Mouse (Mus musculus): ENCODE results near the gene Pde1a.

- TF ChIP-seq CTCF (IDR thresholded peaks at IDR 0.05; ENCODE audit: insufficient read depth, low read length) (no peak), POLR2A (IDR thresholded peaks at IDR 0.05; ENCODE audit: borderline replicate concordance, extremely low read depth, low read depth, low read length) (no peak)
Measured at GRCm38 (mm10) chr2:79981781-79982180, 147.5 kb downstream of the Pde1a start.

Data from lung, adult 2 months (tissue).